Mouse (Mus musculus) midbrain, embryonic 11.5 days (tissue): ENCODE measurements around the gene Angptl2. TPM values are rescaled to one million over a fixed set of nuclear protein-coding genes. Genes with fewer than 3 reads are reported as not detected.

Source experiments
- ATAC-seq: fragments of 200-750 bp; cut with Nextera tagmentation; 2 replicates; pipeline ENCODE4 v1.8.0; 2017; ENCODE audit warnings: moderate TSS enrichment, moderate library complexity; ENCODE audit not compliant: low FRiP score
- DNase-seq: peaks from one replicate; pipeline ENCODE4 v3.0.0; 2015; ENCODE audit warnings: low spot score; ENCODE audit errors: missing footprints
- H3K27ac ChIP-seq: fragments of 300-500 bp; sonication (generic); 2 replicates; pipeline ENCODE4 v1.5.1; 2014; ENCODE audit warnings: low read depth, low read length
- H3K27me3 ChIP-seq: fragments of 300-500 bp; sonication (generic); 2 replicates; pipeline ENCODE4 v1.6.1; 2014; ENCODE audit warnings: mild to moderate bottlenecking, low read length, moderate library complexity, mixed read lengths; ENCODE audit not compliant: control insufficient read depth, insufficient read depth
- H3K36me3 ChIP-seq: fragments of 300-500 bp; sonication (generic); 2 replicates; pipeline ENCODE4 v1.6.1; 2014; ENCODE audit warnings: mild to moderate bottlenecking, low read length, moderate library complexity, mixed read lengths; ENCODE audit not compliant: control insufficient read depth, insufficient read depth
- H3K4me1 ChIP-seq: fragments of 300-500 bp; sonication (generic); 2 replicates; pipeline ENCODE4 v1.6.1; 2014; ENCODE audit warnings: low read length; ENCODE audit not compliant: control insufficient read depth, insufficient read depth
- H3K4me2 ChIP-seq: fragments of 300-500 bp; sonication (generic); 2 replicates; pipeline ENCODE4 v1.6.1; 2014; ENCODE audit warnings: mild to moderate bottlenecking, moderate library complexity
- H3K4me3 ChIP-seq: fragments of 300-500 bp; sonication (generic); 2 replicates; pipeline ENCODE4 v1.5.1; 2014; ENCODE audit warnings: low read depth, low read length
- H3K9ac ChIP-seq: fragments of 300-500 bp; sonication (generic); 2 replicates; pipeline ENCODE4 v1.6.1; 2014; ENCODE audit warnings: low read length
- H3K9me3 ChIP-seq: fragments of 300-500 bp; sonication (generic); 2 replicates; pipeline ENCODE4 v1.6.1; 2016; ENCODE audit warnings: low read length; ENCODE audit not compliant: control insufficient read depth
- WGBS: fragments of 180-500 bp; shearing (Covaris S2); extraction: QIAGEN DNeasy Blood & Tissue Kit; methylation state at CpG from one replicate; pipeline ENCODE4 v1.1.7; 2014; 5-methylcytosine and 5-hydroxymethylcytosine counted together
- polyA plus RNA-seq: library from polyadenylated mRNA; unstranded; fragments of >200 nt; fragmentation: Nextera tagmentation; extraction: Ambion mirVana; gene quantifications from 2 replicates; pipeline ENCODE4 v1.2.1, GENCODE M21; 2014

The Angptl2 gene
- polyA plus RNA-seq, 1 experiment from 2014 or later = 18.8 TPM

DNA sequence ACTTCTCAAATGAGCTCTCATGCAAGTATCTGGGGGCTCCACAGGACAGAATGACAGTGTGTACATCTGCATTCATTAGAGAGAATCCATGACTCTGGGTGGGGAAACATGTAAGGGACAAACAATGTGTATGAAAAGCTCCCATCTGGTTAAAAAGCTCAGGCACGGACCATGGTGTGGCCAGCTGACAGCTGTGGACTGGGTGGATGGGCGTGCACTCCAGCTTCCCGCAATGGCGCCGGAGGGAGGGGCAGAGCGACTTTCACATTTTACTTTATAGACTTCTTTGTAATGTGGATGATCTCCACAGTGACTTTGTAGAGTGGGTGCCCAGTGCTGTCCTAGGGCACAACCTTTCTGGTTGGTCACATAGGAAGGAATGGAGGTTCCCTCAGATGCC lies 36.9 kb downstream of the Angptl2 start:
- WGBS = 92% methylated on average over 6 of the region's 6 CpGs

DNA sequence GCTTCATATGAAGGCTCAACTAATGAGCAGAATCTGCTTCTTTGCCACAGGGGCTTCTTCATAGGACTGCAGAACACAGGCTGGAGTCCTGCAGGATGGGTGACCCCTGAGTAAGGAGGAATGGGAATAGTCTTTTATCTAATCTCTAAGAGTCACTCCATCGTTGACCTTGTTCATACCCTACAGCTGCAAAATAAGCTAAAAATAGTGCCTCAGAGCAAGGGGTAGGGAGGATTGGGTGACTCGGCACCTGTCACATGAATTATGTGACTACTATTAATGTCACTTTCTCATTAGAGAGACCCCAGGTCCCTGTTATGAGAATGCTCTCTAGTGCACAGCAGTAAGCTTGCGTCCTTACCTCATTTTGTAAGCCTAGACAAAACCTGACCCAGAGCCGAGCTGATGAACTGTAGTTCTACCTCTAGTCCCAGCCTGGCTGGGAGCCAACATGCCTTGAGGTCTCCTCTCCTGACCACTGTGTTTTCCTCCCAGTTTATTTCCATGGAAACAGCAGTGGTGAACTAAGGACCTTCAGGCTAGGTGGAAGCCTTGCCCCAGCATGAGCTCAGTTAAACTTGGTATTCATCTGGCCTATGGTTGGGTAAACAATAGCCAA lies 37.8 kb downstream of the Angptl2 start:
- ATAC-seq (no peak), DNase-seq (no peak)
- Histone ChIP-seq H3K36me3 (no peaks in the 10 kb centered on the region), H3K9ac (no peak overlapping the region), H3K27me3 (no peaks in the 10 kb centered on the region), H3K4me1 (no peaks in the 10 kb centered on the region), H3K4me3 (no peak overlapping the region), H3K27ac (no peak overlapping the region), H3K9me3 (no peaks in the 10 kb centered on the region), H3K4me2 (no peak overlapping the region)
- WGBS = 90% methylated on average over 4 of the region's 4 CpGs

More for the DNA sequence above, 36.9 kb downstream of the Angptl2 start:
- Histone ChIP-seq H3K4me1 (no peaks in the 10 kb centered on the region), H3K9me3 (no peaks in the 10 kb centered on the region), H3K4me2 (no peak overlapping the region), H3K27me3 (no peaks in the 10 kb centered on the region), H3K4me3 (no peak overlapping the region), H3K9ac (no peak overlapping the region), H3K36me3 (no peaks in the 10 kb centered on the region), H3K27ac (no peak overlapping the region)
- DNase-seq (no peak), ATAC-seq (no peak)

DNA sequence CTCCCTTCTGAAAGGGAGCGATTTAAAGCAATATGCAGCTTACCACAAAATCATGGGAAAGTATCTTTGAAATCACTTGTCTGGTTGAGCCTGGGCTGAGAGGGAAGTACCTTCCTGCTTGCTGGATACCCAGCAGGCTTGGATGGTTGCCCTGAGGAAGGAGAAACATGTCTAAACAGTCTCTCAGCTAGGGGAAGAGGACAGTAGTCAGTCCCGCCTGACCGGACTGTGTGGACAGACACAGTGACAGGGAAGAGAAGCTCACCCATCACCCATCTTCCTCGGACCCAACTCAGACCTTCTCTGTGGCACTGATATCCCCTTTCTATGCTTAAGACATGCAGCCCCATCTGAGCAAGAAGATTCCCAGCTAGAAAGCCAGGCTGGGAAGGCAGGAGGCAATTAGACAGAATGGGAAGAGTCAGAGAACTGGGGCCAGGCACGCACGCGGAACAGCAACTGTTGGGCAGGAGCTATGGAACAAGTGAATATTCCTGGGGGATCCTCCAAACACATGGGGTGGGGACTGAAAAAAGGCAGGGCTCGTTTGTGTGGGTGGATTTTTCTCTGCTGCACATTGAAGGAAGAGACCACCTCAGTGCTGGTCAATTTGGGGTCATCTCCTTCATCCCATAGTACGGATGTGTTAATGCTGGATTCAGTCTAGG lies 38.6 kb downstream of the Angptl2 start:
- no peaks in the 10 kb centered on the region for H3K27me3 ChIP-seq
- no peaks in the 10 kb centered on the region for H3K36me3 ChIP-seq
- no peak overlapping the region for H3K4me3 ChIP-seq
- DNase-seq = no peak
- 89% methylated on average over 9 of the region's 9 CpGs for WGBS
- no peaks in the 10 kb centered on the region for H3K4me1 ChIP-seq
- no peak overlapping the region for H3K27ac ChIP-seq
- ATAC-seq = no peak
- H3K9ac ChIP-seq = no peak overlapping the region
- H3K4me2 ChIP-seq = no peak overlapping the region
- no peaks in the 10 kb centered on the region for H3K9me3 ChIP-seq

DNA sequence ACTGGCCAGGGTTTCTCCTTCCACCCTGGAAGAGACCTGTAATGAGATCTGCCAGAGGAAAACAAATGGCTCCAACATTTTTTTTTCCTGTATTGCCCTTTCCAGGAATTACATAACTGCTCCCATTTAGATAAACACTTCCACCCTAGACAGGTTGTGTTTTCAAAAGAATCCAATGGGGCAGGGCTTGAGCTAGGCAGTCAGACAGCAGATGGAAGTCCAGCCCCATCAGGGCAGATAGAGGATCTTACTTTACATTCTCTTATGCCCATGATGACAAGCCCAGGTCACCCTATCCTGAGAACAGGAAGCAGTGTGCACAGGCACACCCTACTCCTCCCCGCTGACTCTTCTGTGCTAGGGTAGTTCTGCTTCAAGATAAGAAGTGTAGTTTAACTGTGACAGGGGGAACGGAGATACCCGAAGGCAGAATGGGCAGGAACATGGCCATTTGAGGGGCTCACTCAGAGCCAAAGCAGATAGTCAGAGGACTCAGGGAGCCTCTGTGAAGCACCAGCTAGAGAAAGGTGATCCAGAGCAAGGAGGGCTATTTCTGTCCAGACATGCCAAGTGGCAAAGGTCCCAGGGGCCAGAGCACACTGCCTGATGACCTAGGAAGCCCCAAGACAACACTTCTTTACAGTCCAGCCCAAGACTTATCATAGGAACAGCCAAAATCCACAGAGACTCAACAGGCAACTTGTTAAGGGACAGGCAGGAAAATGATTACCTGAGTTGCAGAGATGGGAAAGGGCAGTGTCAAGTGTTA lies 41.1 kb downstream of the Angptl2 start:
- no peak overlapping the region for H3K4me2 ChIP-seq
- no peaks in the 10 kb centered on the region for H3K9me3 ChIP-seq
- ATAC-seq (no peak), DNase-seq (no peak)
- no peaks in the 10 kb centered on the region for H3K36me3 ChIP-seq
- no peaks in the 10 kb centered on the region for H3K4me1 ChIP-seq
- no peak overlapping the region for H3K27ac ChIP-seq
- no peak overlapping the region for H3K4me3 ChIP-seq
- H3K9ac ChIP-seq = no peak overlapping the region
- 94% methylated on average over 3 of the region's 3 CpGs for WGBS
- H3K27me3 ChIP-seq = no peaks in the 10 kb centered on the region

DNA sequence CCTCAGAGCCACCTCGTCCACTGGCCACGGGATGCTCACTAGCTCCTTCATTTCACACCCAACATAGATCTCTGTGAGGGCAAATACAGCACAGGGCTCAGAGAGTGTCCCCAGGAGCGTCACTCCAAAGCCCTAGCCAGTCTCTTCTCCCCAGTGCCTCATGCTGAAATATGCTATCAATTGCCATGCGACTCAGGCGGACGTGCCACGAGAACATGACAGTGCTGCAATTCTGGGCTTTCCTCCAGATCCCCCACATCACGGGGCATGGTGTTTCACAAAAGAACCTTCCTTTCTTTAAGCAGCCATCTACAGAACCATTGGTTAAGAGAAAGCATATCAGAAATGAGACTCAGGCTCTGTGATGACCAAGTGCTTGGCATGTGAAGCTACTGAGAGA lies 44.9 kb downstream of the Angptl2 start:
- Histone ChIP-seq H3K36me3 (no peaks in the 10 kb centered on the region), H3K4me1 (no peaks in the 10 kb centered on the region), H3K9me3 (no peaks in the 10 kb centered on the region), H3K4me3 (no peak overlapping the region), H3K9ac (no peak overlapping the region), H3K27me3 (no peaks in the 10 kb centered on the region), H3K4me2 (no peak overlapping the region), H3K27ac (no peak overlapping the region)
- ATAC-seq (no peak), DNase-seq (no peak)
- WGBS = 93% methylated on average over 8 of the region's 8 CpGs

DNA sequence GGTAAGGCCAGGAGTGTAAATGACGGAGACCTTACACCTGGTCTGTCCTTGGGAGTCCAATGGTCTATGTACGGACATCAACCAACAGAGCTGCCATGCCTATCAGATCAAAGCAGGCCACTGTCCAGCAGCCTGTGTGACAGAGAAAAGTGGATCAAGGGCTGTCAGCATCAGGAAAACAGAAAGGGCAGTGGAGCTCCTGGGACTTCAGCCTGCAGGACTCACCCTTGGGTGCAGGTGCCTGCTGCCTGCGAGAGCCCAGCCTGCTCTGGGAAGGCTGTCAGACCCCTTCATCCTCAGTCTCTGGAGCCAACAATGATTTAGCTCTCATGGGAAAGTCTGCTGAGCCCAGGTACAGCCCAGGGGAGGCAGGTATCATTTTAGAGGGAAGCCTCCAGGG lies 45.6 kb downstream of the Angptl2 start:
- Histone ChIP-seq H3K4me2 (no peak overlapping the region), H3K9ac (no peak overlapping the region), H3K27ac (no peak overlapping the region), H3K27me3 (no peaks in the 10 kb centered on the region), H3K9me3 (no peaks in the 10 kb centered on the region), H3K4me1 (no peaks in the 10 kb centered on the region), H3K36me3 (no peaks in the 10 kb centered on the region), H3K4me3 (no peak overlapping the region)
- 90% methylated on average over 3 of the region's 3 CpGs for WGBS
- ATAC-seq (no peak), DNase-seq (no peak)

DNA sequence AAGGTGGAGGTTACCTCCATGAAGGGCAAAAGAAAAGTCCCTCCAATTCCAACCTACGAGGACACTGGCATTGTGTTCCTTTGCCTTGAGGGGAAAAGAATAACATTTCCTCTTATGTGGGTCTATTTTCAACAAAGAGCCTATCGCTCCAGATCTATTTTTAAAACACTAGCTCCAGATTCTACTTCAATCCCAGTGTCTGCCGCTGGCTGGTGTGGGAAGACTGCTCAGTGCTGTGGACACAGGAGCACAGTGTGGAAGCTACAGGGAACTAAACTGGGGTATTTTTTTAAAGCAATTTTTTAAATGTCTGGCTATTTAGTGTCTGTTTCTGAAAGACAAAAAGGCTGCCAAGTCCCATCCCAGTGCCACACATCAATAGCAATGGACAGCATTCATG lies 49.9 kb downstream of the Angptl2 start:
- H3K9me3 ChIP-seq = no peaks in the 10 kb centered on the region
- no peak overlapping the region for H3K4me3 ChIP-seq
- H3K9ac ChIP-seq = no peak overlapping the region
- DNase-seq (no peak), ATAC-seq (no peak)
- H3K4me1 ChIP-seq = no peaks in the 10 kb centered on the region
- 85% methylated on average over 3 of the region's 3 CpGs for WGBS
- no peak overlapping the region for H3K27ac ChIP-seq
- H3K36me3 ChIP-seq = no peaks in the 10 kb centered on the region
- no peaks in the 10 kb centered on the region for H3K27me3 ChIP-seq
- no peak overlapping the region for H3K4me2 ChIP-seq

DNA sequence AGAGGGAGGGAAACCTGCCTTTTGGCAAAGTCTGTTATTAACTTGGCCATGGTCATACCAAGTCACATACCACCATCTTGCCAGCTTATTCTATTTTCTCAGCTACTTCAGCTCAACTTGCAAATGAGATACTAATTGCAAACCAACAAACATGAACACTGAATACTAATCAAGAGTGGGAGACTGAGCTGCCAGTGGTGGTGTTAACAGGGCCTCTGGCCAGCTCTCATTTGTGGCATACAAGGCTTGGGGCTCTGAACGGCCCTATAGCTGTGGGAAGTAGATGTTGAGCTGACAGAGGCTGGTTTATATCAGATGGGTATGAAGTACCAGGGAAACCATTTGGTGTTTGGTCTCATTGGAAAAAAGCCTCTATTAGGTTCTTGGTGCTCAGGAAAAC lies 51.2 kb downstream of the Angptl2 start:
- Histone ChIP-seq H3K9ac (no peak overlapping the region), H3K4me3 (no peak overlapping the region), H3K36me3 (no peaks in the 10 kb centered on the region), H3K9me3 (no peaks in the 10 kb centered on the region), H3K4me2 (no peak overlapping the region), H3K27ac (no peak overlapping the region), H3K4me1 (no peaks in the 10 kb centered on the region), H3K27me3 (no peaks in the 10 kb centered on the region)
- no peak for DNase-seq
- ATAC-seq = no peak
- WGBS = 84% methylated on average over 1 of the region's 1 CpGs

DNA sequence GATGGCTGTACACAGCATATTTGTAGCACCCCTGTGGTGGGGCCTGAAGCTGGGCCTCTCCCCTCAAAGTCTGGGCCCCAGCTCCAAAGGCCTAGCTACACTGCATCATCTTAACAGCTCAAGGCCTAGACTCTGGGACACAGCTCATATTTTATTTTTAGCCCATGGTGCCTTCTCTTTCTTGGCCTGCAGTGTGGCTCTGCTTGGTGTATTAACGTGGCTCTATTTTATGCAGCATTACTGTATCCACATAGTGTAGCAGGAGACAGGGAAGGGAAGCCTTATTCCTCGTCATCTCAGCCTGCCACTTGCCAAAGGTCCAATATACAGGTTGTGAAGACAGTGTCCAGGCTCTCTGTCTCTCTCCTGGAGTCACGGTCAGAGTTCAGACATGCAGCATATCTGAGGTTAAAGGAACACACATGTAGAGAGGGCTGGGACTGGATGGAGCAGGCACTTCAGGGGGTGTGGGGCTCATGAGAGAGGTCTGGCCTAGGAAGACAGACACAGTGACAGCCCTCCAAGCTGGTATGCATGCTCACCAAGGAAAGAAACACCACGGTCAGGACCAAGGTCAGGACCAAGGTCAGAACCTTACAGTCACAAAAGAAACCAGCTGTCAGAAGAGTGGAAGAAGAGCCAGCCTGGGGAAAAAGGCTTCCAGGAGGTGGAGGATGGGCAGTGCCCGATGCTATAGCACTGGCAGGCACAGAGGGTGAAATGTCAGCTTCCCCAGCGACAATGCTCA lies 52.7 kb downstream of the Angptl2 start:
- WGBS = 84% methylated on average over 6 of the region's 6 CpGs
- Histone ChIP-seq H3K36me3 (no peaks in the 10 kb centered on the region), H3K4me1 (no peaks in the 10 kb centered on the region), H3K9ac (no peak overlapping the region), H3K4me2 (no peak overlapping the region), H3K27ac (no peak overlapping the region), H3K27me3 (no peaks in the 10 kb centered on the region), H3K9me3 (no peaks in the 10 kb centered on the region), H3K4me3 (no peak overlapping the region)
- ATAC-seq (no peak), DNase-seq (no peak)
